Mouse (Mus musculus): ENCODE measurements at regions not wholly inside any gene's neighbourhood (a gene's known extent, or its start where the extent isn't known, plus 50 kb on each side); places are given as distances from the start of the nearest gene placed in this dataset.

DNA sequence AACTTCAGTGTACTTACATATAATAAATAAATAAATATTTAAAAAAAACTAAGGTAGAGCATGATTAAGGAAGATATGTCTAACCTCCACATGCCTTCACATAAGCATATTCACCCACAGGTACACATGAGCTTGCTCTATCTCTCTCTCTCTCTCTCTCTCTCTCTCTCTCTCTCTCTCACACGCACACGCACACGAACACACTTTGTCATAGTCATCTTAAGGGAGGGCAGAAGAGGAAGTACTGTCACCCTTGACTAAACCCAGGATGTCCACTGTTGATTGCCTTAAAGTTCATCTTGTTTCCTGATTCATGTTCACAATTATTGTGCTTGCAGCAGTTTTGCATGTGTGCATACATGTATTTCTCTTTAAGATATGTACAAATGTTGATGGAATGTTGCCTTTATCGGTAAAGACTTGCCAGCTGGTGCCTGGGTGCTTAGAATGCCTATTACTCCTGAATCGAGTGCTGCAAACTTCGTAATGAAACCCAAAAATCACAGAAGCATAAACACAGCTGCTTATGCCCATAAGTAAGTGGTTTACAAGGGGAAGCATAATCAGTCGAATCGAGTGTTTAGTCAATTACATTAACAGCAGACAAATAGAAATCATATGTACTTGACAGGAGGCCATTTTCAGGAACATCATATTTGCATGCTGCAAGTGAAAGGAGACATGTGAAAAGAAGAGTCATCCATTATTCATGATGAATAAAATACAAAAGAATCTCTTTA is 84.3 kb downstream of the Tmem168 start:
- H3K36me3 ChIP-seq (ENCODE audit: insufficient read depth, low read length), result no peaks in the 10 kb centered on the region
- TF ChIP-seq NANOG (IDR thresholded peaks at IDR 0.05; ENCODE audit: borderline replicate concordance, low read length) (no peak), CTCF (conservative IDR thresholded peaks at IDR 0.05; ENCODE audit: low read length) (no peak), POU5F1 (IDR thresholded peaks at IDR 0.05; ENCODE audit: borderline replicate concordance, low read length) (no peak)
- no peaks in the 10 kb centered on the region for H3K27me3 ChIP-seq (ENCODE audit: insufficient read depth, low read length)

GRCm38 (mm10) chr6:13514126-13514525 is 93.8 kb downstream of the Tmem168 start:
- H3K4me1 ChIP-seq (replicated peaks; ENCODE audit: low read depth, low read length), result no peaks in the 10 kb centered on the region
- TF ChIP-seq CTCF (conservative IDR thresholded peaks at IDR 0.05; ENCODE audit: low read length) (no peak), POU5F1 (IDR thresholded peaks at IDR 0.05; ENCODE audit: borderline replicate concordance, low read length) (no peak), NANOG (IDR thresholded peaks at IDR 0.05; ENCODE audit: borderline replicate concordance, low read length) (no peak)
- no peak overlapping the region for H3K4me3 ChIP-seq (replicated peaks; ENCODE audit: low read length)
- peaks cover 2% of the 10 kb centered on the region; the same call in 1 of the 2 replicates for H3K9me3 ChIP-seq (ENCODE audit: low read length)
- H3K27me3 ChIP-seq (ENCODE audit: insufficient read depth, low read length), result no peaks in the 10 kb centered on the region
- no peaks in the 10 kb centered on the region for H3K36me3 ChIP-seq (ENCODE audit: insufficient read depth, low read length)

More for the DNA sequence above, 84.3 kb downstream of the Tmem168 start:
- no peaks in the 10 kb centered on the region for H3K4me1 ChIP-seq (replicated peaks; ENCODE audit: low read depth, low read length)
- no peak overlapping the region for H3K4me3 ChIP-seq (replicated peaks; ENCODE audit: low read length)
- peaks cover 47% of the 10 kb centered on the region for H3K9me3 ChIP-seq (ENCODE audit: low read length)

- Histone ChIP-seq H3K4me1 (replicated peaks; ENCODE audit: low read depth, low read length) (no peaks in the 10 kb centered on the region), H3K36me3 (ENCODE audit: insufficient read depth, low read length) (no peaks in the 10 kb centered on the region), H3K4me3 (replicated peaks; ENCODE audit: low read length) (no peak overlapping the region), H3K9me3 (ENCODE audit: low read length) (no peaks in the 10 kb centered on the region), H3K27me3 (ENCODE audit: insufficient read depth, low read length) (no peaks in the 10 kb centered on the region)
- TF ChIP-seq NANOG (IDR thresholded peaks at IDR 0.05; ENCODE audit: borderline replicate concordance, low read length) (no peak), CTCF (conservative IDR thresholded peaks at IDR 0.05; ENCODE audit: low read length) (no peak), POU5F1 (IDR thresholded peaks at IDR 0.05; ENCODE audit: borderline replicate concordance, low read length) (no peak)
These were observed 131.3 kb downstream of the Tmem168 start for GRCm38 (mm10) chr6:13476493-13477129.

GRCm38 (mm10) chr6:13449160-13449787 is 158.6 kb downstream of the Tmem168 start:
- Histone ChIP-seq H3K36me3 (ENCODE audit: insufficient read depth, low read length) (no peaks in the 10 kb centered on the region), H3K4me1 (replicated peaks; ENCODE audit: low read depth, low read length) (no peaks in the 10 kb centered on the region), H3K4me3 (replicated peaks; ENCODE audit: low read length) (no peak overlapping the region), H3K9me3 (ENCODE audit: low read length) (peaks cover 12% of the 10 kb centered on the region; the same call in 1 of the 2 replicates), H3K27me3 (ENCODE audit: insufficient read depth, low read length) (no peaks in the 10 kb centered on the region)
- TF ChIP-seq POU5F1 (IDR thresholded peaks at IDR 0.05; ENCODE audit: borderline replicate concordance, low read length) (no peak), CTCF (conservative IDR thresholded peaks at IDR 0.05; ENCODE audit: low read length) (no peak), NANOG (IDR thresholded peaks at IDR 0.05; ENCODE audit: borderline replicate concordance, low read length) (no peak)

DNA sequence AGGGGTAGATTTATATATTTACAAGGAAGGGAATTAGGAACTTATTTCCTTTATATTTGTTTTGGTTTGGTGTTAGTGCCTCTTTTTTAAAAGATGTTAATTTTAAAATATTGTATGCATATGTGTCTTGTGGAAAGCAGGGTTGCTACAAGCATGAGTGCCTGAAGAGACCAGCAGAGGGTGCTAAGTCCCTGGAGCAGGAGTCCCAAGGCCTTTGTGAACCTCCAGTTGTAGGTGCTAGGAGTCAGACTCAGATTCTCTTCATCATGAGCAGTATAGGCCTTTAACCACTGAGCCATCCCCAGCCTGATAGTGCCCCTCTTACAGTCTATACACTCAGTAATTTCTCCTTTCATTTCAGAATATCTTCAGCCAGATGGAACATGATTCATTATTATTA is 189.0 kb upstream of the Vwde start:
- Histone ChIP-seq H3K4me3 (replicated peaks; ENCODE audit: low read length) (no peak overlapping the region), H3K36me3 (ENCODE audit: insufficient read depth, low read length) (no peaks in the 10 kb centered on the region), H3K4me1 (replicated peaks; ENCODE audit: low read depth, low read length) (no peaks in the 10 kb centered on the region), H3K9me3 (ENCODE audit: low read length) (no peaks in the 10 kb centered on the region), H3K27me3 (ENCODE audit: insufficient read depth, low read length) (no peaks in the 10 kb centered on the region)
- TF ChIP-seq CTCF (conservative IDR thresholded peaks at IDR 0.05; ENCODE audit: low read length) (peak; percentile 53), POU5F1 (IDR thresholded peaks at IDR 0.05; ENCODE audit: borderline replicate concordance, low read length) (no peak)

- H3K4me3 ChIP-seq (replicated peaks; ENCODE audit: low read length), result no peak overlapping the region
- no peaks in the 10 kb centered on the region for H3K36me3 ChIP-seq (ENCODE audit: insufficient read depth, low read length)
- no peaks in the 10 kb centered on the region for H3K27me3 ChIP-seq (ENCODE audit: insufficient read depth, low read length)
- TF ChIP-seq NANOG (IDR thresholded peaks at IDR 0.05; ENCODE audit: borderline replicate concordance, low read length), result no peak
- no peak for TF ChIP-seq POU5F1 (IDR thresholded peaks at IDR 0.05; ENCODE audit: borderline replicate concordance, low read length)
- TF ChIP-seq CTCF (conservative IDR thresholded peaks at IDR 0.05; ENCODE audit: low read length), result no peak
- H3K4me1 ChIP-seq (replicated peaks; ENCODE audit: low read depth, low read length), result no peaks in the 10 kb centered on the region
- no peaks in the 10 kb centered on the region for H3K9me3 ChIP-seq (ENCODE audit: low read length)
These were observed 188.3 kb upstream of the Vwde start for GRCm38 (mm10) chr6:13413092-13413491.

GRCm38 (mm10) chr6:13384469-13384868 is 159.7 kb upstream of the Vwde start:
- Histone ChIP-seq H3K4me3 (replicated peaks; ENCODE audit: low read length) (no peak overlapping the region), H3K9me3 (ENCODE audit: low read length) (peaks cover 49% of the 10 kb centered on the region), H3K4me1 (replicated peaks; ENCODE audit: low read depth, low read length) (peaks cover 7% of the 10 kb centered on the region), H3K36me3 (ENCODE audit: insufficient read depth, low read length) (no peaks in the 10 kb centered on the region), H3K27me3 (ENCODE audit: insufficient read depth, low read length) (no peaks in the 10 kb centered on the region)
- TF ChIP-seq POU5F1 (IDR thresholded peaks at IDR 0.05; ENCODE audit: borderline replicate concordance, low read length), result no peak

DNA sequence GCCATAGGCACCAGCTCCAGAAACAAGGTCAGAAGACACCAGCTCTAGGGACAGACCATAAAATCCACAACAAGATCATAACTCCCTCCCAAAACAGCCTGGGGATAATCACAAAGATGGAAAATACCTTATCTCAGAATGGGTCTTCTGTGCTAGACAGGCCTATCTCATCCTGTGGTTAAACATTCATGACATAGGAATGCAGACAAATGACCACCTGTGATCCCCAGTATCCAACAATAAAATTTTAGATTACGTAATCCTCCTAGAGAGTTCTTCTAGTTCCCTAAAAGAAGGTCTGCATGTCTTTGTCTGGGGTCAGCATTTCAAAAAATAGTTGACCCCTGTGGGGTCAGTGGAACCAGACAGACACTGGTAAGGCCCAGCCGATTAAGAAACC is 158.4 kb upstream of the Vwde start:
- H3K27me3 ChIP-seq (ENCODE audit: insufficient read depth, low read length), result no peaks in the 10 kb centered on the region
- peaks cover 46% of the 10 kb centered on the region for H3K9me3 ChIP-seq (ENCODE audit: low read length)
- no peak overlapping the region for H3K4me3 ChIP-seq (replicated peaks; ENCODE audit: low read length)
- no peaks in the 10 kb centered on the region for H3K36me3 ChIP-seq (ENCODE audit: insufficient read depth, low read length)
- H3K4me1 ChIP-seq (replicated peaks; ENCODE audit: low read depth, low read length), result peaks cover 7% of the 10 kb centered on the region
- no peak for TF ChIP-seq CTCF (conservative IDR thresholded peaks at IDR 0.05; ENCODE audit: low read length)
- TF ChIP-seq NANOG (IDR thresholded peaks at IDR 0.05; ENCODE audit: borderline replicate concordance, low read length), result no peak
- no peak for TF ChIP-seq POU5F1 (IDR thresholded peaks at IDR 0.05; ENCODE audit: borderline replicate concordance, low read length)
